Mouse (Mus musculus) urinary bladder, postnatal 14 days (tissue): ENCODE measurements around the gene Ano6.
A peak's percentile ranks its signal among the peaks of the same experiment; 100 is the strongest.

Experiments used
- DNase-seq: peaks from one replicate; pipeline ENCODE4 v3.0.0; 2021; ENCODE audit warnings: low spot score

The Ano6 gene

DNA sequence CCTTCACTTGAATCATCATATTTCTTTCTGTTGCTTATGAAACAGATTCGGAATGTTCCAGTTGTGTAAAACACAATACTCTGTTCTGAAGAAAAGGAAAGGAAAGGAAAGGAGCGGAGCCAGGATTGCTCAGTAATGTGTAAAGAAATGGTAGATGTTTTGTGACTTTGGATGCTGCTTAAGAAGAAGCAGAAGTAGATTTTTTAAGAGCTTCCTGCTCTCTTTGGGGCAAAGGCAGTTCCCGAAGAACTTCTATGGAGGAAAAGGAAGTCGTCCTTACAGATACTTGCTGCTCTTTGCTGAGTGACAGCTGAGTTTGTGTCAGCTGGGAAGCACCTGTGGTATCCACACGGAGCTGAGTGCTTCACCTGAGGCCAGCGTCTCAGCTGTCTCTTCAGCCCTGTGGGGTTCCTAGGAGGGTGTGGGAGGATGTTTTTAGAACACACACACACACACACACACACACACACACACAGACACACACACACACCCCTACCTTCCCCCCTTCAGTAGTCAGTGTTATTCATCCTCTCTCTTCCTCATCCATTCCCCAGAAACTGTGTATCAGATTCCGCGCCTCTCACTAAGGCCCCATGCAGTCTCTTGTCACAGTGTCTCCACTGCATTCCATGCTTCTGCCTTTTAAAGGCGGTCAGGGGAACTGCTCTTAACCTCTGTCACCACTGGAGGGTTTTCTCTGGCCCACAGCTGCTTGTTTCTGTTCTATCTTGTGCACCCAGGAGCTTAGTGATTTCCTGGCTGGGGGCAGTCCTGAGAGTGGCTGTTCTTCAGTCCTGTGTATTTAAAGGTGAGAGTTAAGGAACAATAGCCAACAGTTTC, 6.7 kb downstream of the Ano6 start:
- no peak for DNase-seq

DNA sequence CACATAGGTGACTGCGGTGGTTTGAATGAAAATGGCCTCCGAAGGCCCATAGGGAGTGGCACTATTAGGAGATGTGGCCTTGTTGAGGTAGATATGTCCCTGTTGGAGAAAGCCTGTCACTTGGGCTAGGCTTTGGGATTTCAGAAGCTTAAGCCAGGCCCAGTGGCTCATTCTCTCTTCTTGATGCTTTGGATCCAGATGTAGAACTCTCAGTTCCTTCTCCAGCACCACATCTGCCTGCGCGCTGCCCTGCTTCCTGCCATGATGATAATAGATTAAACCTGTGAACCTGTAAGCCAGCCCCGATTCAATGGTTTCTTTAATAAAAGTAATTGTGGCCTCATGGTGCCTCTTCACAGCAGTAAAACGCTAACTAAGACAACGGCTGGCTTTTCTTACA, 7.6 kb downstream of the Ano6 start:
- DNase-seq: no peak

DNA sequence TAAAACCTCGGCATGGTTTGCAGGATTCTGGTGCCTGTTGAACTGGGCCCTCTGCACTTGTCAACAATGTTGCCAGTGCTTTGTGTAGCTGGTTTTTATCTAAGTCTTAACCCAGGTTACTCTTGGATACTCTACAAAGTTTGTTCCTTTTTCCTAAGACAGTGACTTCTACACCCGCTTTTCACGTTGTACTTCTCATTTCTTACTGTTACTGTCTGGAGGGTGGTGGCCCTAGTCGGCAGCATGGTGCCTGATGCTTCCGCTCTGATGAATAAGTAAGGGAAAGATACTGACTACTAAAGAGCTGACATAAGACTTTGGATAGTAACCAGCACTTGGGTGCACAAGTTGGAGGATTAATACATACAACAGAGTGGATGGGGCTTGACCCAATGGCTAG, 9.0 kb downstream of the Ano6 start:
- no peak for DNase-seq

DNA sequence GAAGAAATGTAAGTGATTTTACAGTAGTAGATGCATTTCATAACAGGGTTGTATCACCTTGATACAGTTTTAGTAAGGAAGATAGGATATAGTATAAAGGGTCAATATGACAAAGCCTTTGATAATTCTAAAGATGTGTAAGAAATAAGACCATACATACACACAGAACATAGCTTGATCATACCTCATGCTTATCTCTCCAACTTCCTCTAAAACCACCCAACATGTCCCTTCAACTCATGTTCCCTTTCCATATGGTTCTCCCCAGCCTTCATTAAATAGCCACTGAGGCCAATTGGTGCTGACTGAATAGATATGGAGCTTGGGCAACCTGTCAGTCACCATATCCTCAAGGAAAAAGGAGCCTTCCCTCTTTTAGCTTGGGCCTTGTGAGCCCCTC, 9.4 kb downstream of the Ano6 start:
- DNase-seq: no peak

DNA sequence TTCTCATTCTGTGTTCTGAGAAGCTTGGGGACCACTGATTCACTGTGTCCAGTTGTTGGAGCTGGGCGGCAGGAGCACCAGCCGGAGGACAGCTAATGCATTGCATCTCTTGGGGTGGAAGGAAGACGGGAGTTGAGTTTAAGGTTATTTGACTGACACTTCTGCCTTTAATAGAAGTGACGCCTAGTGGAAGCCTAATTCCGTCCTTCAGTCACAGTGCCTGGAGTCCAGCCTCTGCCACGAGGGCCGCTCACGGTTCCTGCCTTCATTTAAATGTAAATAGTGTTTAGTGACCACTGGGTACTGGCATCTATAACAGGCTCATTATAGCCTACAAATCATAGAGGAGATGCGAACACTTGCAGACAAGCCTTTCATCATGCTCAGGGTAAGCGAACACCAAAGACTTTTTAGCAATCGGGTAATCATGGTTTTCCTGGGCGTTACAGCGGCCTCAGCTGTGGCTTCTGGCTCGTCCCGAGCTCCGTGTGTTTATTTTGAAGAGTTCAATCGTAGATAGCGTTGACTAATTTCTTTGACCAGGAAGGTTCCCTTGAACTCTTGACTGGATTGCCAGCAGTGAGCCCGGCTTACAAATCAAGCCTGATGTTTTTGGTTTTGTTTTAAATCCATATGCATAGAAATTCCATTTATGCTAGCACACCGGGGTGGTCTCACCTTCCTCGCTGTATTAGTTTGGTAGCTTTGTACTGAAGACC, 10.8 kb downstream of the Ano6 start:
- no peak for DNase-seq

DNA sequence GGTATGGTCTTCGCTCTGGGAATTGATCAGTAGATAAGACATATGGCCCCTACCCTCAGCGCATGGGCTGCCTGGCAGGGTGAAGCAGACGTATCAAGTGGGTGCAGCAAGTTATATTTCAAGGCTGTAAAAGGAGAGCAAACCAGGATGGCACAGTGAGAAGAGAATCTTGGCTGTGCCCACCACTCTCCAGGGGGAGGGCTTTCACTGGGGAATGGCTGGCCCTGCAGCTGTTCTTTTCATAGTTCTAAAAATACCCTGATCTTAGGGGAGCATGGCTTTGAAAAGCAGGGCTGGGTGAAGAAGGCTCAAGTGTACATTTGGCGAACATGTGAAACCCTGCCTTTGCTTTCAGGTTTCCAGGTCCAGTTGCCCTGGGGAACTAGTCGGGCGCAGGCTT, 11.5 kb downstream of the Ano6 start:
- DNase-seq: no peak

DNA sequence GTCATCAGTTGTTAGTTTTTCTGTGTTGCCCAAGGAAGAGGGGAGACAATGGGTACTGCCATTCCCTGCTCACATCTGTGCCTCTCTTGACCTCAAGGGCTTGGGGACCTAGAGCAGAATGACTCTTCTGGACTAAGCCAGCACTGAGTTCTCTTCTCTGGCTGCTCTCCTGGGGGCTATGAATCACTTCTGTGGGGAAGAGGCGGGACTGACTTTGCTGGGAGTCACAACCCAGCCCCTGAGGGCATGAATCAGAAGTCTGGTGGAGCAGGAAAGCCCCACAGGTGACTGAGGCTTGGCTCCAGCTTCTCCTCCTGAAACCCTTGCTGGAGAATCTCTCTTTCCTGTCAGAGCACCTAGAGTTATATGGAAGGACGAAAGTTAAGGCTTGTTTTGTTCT, 12.1 kb downstream of the Ano6 start:
- peak; percentile 71 for DNase-seq

DNA sequence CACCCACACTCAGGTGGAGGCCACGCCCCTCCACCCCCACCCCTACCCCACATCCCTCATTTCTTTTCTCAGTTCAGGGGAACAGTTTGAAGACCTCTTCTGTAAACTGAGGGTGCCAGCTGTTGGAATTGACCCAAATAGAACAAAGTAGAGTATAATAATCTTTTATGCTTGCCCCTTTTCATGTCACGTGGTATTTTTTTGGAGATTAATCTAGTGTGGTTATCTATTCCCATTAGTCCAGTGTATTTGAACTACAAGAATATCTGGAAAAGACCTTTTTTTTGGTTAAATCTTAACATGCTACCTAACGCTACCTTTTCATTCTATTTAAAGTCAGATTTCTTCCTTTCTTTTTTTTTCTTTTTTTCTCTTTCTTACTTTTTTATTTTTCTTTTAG, 12.8 kb downstream of the Ano6 start:
- no peak for DNase-seq

DNA sequence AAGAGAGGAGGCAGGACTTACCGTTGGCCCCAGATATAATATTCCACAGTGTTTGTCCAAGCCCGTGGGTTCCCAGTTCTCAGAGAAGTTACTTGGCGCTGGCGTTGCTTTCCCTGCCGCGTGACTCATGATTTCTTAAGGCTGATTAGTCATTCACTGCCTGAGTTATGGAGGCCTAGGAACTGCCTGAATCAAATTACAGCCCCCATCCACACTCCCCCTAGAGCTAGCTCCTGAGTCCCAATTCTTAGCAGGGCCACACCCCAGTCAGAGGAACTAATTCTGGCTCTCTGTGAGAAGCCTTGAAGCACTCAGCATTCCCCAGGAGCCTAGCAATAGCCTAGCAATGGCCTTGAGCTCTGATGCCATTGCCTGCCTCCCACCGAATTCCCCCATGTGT, 13.6 kb downstream of the Ano6 start:
- DNase-seq: peak; percentile 81

DNA sequence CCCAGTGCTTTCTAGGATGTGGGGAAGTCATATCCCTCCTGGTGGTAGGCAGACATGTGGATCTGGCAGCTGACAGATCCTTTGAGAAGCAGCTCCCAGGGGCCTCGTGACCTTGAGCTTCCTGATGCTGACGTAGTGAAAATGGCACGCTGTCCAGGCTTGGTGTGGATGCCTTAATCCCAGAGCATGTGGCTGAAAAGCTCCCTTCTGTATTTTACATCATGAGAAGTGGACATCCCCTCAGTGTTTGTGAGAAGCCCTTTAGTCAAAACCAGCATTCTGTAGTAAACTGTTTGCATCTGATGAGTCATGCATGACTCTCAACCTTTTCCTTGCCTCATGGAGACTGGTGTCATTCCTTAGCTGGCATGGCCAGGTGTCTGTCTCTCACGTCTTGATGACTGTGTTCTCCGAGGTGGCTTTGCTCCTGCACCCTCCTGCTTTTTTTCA, 14.4 kb downstream of the Ano6 start:
- DNase-seq: no peak

DNA sequence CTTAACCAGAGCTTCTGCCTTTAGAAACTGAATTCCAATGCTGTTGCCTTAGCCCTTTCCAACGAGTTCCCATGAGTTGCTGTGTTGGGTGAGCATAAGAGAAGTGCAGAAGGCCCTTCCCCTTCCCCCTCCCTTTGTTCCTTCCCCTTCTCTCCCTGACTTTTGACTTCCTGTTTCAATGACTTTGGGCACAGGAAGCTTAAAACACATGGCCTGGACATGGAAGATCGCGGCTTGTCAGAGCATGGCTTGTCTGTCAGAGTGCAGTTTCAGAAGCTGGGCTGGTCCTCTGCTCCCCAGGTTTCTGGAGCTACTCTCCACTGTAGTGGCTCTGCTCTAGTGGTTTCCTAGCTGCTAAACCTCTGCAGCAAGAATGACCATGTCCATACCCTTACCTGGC, 17.3 kb downstream of the Ano6 start:
- DNase-seq: no peak

DNA sequence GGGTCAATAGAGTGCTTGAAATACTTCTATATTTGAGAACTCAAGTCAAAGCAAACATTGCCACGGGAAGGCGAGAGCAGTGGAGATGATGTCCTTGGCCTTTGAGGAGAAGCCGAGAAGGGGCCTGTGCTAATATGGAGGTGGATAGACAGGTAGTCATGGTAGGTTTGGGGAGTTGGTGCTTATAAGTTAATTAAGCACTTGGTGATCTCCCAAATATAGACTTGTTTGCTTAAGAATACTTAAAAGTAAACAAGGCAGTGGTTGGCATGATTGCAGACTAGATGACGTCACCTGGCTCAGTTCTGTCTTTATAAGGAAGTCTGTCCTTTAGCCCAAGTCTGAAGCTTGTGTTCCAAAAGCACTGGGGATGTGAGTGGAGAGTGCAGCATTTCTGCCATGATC, 19.7 kb downstream of the Ano6 start:
- DNase-seq: no peak

DNA sequence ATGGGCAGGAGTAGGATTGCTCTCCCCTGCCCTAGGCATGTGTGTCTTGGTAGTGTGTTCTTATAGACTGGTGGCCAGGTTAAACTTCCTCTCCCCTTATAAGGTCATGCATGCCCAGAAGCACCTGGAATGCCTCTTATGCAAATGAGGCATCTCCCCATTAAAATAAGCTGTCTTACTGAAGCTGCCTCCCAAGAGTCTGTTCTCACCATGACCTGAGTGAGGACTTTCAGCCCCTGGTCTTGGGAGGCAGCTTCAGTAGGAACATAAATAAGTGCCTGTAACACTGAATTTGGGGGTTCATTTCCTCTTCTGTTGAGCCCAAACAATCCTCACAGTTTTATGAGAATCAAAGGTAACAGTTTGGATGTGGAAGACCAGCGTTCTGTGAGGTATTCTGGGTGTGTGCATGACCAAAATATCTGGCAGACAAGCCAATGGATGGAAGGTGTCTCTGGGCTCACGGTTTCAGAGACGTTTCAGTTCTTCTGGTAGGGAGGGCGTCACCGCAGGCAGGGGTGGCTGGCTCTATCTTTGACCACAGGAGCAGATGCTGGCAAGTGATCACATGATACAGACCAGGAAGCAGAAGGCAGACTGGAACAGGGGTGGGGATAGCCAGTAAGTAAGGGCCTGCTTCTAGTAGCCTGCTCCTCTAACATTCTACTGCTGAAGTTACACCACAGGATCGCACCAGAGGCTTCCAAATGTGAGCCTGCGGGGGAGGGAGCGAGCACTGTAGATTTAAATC, 22.4 kb downstream of the Ano6 start:
- no peak for DNase-seq

DNA sequence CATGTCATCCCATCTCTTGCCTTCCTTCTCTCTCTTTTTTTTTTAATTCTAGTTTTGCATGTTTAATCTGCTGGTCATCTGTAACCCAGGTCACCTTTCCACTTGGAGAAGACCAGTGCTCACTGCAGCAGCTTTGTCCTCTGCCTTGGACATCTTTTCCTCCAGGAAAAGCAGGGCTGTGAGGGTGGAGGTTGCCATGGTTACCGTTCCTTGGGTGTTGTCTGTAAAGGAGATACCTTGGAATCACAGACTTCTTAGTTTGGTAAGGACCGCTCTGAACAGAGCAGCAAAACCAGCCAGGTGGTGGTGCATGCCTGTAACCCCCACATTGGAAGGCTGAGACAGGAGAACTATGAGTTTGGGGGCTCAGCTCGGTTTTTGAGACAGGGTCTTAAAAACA, 26.9 kb downstream of the Ano6 start:
- DNase-seq: no peak

DNA sequence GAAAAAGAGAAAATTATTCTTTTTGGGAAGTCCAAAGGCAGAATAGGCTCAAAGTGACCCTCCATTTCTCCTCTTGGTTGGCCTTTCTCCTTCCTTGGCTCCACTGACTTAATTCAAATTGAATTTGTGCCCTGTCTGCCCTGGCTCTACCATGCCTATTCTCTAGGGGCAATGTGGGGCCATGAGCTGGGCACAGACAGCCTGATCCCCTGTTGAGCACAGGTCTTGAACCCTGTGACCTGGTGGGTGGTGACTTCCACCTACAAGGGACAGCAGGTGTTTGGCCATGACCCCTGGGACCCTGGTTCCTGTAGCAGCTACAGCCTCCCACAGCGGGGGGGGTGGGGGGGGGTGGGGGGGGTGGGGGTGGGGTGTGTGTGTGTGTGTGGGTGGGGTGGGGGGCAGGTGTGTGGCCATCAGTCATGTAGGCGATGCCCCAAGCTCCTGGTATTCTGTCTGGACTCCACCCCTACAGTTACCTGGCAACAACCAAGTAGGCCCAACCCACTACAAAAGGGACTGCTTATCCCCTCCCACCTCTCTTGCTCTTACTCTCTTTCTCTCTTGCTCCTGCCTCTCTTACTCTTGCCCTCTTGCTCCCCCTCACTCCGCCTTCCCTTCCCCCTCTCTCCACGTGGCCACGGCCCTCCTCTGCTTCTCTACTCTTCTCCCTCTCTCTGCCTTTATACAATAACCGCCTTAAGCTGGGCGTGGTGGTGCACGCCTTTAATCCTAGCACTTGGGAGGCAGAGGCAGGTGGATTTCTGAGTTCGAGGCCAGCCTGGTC, 28.8 kb downstream of the Ano6 start:
- DNase-seq: no peak

DNA sequence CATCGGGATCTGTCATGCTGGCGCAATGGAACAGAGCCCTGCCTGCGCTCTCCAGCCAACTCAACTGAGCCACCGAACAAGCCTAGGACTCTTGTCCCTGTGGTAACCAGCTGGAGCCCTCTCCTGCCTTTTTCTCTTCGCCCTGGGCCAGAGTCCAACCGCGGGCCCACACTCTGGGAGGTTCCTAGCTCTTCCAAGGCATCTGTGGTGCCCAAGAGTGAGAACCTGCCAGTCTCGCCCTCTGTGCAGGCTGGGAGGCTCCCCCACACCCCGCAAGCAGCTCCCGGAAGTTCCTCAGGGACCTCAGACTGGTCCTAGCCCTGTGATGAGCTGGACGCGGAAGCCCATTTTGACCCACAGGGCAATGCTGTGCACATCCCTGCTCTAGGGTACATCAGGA, 29.5 kb downstream of the Ano6 start:
- DNase-seq: no peak

DNA sequence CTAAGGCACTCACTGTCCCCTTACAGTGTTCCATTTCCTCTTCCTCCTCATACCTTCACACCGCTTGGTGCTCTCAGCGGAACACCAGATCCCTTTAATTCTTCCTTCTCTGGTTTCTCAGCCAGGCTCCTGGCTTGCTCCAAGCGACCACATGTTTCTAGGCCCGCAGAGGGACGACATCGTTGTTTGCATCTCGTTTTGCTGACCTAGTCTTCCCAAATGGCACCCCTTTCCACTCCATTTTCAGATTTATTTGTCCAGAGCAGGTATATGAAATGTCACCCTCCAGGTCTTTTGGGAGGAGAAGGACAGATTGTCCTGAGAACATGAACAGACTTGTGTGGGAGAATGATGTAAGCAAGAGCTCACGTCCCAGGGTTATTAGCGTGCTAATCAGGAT, 30.0 kb downstream of the Ano6 start:
- DNase-seq: no peak

DNA sequence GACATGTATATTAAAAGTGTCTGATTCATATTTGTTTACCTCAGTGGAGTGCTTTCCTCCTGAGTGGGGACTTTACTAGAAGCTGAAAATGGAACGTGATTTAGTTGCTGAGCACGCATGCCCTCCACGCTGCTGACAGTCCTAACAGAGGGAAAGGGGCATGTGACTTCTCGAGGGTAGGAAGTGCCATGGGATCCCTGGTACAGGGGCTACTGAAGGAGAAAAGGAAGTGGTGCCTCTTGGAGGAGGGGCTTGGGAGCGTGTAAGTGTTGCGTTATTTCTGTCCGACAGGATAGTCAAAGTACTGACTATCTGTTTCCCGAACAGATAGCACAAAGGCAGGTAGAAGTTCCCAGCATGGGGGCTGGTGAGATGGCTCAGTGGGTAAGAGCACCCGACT, 31.5 kb downstream of the Ano6 start:
- no peak for DNase-seq

DNA sequence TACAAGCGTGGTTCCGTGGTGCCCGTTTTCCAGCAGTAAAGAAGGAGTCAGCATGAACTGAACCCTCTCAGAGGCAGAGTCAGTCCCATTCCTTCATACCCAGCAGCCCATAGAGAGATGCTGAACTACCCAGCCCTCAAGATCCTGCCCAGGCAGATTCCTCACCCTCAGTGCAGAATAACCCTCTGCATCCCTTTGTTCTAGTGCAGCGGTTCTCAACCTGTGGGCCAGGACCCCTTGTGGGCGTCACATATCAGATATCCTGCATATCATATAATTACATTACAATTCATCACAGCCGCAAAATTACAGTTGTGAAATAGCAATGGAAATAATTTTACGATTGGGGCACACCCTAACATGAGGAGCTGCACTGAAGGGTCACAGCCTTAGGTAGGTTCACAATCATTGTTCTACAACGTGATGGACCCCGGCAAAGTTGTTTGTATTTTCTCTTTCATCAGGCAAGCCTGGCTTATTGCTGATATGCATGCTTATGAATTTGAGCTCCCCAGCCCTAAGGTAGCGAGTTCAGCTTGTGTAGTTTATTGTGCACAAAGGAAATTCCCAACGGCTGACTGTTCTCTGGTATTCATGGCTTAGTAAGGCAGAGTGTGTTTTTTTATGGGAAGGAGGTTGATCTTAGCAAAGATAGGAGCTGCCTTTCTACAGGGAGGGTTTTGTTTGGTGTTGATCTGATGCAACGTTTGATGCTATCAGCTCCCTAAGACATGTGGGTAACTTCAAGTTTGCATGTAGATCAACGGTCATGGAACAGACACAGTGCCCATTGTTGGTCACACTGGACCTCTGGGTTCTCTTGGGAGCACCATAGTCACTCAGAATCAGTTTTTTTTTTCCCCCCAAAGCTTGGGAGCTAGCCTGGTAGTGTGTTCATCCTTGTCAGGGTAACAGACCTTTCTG, 33.0 kb downstream of the Ano6 start:
- no peak for DNase-seq

DNA sequence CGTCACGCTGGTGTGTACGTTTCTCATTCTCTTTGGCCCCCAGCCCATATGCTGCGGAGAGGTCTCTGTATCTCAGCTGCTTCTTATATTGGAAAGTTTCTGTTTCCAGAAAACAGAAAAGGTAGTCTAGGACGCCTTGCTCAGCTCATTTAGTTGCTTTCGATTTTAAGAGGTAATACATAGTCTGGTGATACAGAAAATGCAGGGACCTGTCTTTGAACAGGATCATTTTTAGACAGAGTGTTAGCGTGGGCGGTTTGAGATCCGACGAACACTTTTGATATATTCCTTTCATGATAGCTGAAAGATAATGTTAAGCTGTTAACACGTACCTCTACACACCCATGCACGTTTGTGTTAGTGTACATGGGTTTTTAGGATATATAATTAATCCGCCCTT, 35.9 kb downstream of the Ano6 start:
- no peak for DNase-seq

DNA sequence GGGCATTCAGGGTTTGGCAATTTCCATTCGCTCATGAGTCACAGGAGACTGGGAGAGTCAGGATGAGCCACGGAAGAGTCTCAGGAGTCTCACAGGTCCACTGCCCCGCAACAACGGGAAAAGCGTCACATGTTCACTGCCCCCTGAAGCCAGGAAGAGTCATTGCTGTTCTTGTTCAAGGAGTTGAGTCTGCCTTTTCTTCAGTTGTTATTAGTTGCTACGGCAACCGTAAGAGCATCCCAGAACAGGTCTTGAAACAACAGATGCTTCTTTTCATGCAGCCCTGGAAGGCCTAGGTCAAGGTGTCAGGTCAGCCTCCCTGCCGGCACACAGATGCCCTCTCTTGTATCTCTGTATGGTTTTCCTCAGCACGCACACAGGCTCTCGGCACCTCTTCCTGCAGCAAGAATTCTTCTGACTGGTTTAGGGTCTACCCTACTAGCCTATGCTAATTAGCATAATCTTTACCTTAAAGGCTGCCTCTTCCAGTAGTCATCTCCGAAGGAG, 36.9 kb downstream of the Ano6 start:
- DNase-seq: no peak
